Mouse (Mus musculus): Measurements from ENCODE around the gene Sipa1l1.

Gene Sipa1l1

DNA sequence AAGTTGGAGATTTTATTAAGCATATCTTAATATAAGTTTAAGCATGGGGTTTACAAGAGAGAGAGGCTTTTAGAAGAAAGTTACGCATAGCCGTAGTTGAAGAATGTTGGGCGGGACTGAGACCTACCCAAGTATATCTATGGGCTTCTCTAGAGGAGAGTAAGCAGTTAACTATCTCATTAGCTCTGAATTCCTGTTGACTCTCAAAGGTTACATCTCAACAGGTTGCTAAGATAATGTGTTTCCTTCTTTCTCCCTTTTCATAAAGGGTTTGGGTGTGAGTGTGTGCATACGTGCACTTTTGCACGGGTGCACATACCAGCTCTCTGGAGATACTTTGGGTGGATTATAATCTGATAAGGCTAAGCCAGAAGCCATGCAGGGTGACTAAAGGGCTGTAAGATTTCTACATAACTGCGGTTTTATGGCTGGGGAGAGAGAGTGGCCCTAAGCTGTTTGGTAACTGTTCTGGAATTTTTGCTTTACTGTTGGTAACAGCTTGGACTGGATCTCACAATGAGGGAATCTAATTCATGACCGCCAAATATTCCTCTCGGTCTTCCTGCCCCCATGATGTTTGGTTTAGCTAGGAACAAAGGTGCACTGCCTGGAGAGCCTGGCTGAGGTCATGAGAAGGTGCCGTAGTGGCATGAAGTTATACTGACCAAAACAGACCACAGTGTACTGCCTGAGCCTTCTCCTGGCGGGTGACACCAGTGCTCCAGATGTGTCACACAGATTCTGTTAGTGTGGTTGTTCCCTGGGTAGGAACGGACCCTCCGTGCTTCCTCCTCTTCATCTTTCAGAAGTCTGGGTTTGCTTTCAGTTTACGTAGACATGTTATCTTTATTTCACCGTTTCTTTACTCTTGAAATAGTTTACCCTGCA lies 78.5 kb downstream of the Sipa1l1 start:
- DNase-seq (ENCODE audit: low read depth, low spot score) = no peak

DNA sequence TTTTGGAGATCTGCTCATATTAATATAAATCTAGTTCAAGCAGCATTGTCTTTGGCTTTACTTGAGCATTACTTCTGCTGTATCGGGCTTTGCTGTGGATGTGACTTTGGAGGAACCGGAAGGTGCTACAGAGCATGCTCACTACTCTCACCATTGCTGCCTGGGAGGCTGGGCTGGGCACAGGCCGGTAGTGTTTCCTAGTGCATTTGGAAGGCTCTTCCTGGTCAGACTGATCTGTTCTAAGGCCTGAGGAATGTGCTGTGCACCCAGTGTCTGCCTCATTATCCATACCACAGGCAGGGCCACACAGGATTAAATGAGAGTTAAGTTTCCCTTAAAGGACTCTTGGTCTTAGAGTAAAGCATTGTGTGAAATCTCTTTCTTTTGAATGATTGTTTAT lies 79.4 kb downstream of the Sipa1l1 start:
- no peak for DNase-seq (ENCODE audit: low read depth, low spot score)

GRCm38 (mm10) chr12:82251328-82251727 lies 82.2 kb downstream of the Sipa1l1 start:
- DNase-seq (ENCODE audit: low read depth, low spot score) = no peak

- DNase-seq (ENCODE audit: low read depth, low spot score) = no peak
Measured at GRCm38 (mm10) chr12:82254076-82254475, 85.0 kb downstream of the Sipa1l1 start.

- DNase-seq (ENCODE audit: low read depth, low spot score) = no peak
Measured at GRCm38 (mm10) chr12:82256012-82256411, 86.9 kb downstream of the Sipa1l1 start.

DNA sequence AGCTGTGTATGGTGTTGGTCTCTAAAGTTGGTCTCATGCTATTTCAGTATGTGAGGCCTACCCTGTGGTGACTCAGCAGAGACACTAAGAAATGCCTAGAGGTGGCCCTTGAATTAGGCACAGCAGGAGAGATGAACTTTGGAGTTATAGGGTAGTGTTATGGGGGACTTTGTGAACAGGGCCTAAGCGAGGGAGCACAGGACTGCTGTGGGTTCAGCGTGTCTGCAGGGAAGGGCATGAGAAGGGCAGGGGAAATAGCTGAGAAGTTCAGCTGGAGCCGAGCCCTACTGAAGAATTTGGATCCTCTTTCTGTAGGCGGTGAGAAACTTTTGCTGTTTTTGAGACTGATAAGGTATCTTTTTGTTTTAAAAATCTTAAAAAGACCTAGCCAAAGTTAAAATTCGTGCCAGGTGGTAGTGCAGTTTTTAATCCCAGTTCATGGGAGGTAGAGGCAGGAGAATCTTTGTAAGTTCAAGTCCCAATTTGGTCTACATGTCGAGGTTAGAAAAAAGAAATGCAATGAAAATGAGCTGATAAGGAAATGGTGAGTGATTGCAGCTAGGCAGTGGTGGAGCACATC lies 87.9 kb downstream of the Sipa1l1 start:
- no peak for DNase-seq (ENCODE audit: low read depth, low spot score)

DNA sequence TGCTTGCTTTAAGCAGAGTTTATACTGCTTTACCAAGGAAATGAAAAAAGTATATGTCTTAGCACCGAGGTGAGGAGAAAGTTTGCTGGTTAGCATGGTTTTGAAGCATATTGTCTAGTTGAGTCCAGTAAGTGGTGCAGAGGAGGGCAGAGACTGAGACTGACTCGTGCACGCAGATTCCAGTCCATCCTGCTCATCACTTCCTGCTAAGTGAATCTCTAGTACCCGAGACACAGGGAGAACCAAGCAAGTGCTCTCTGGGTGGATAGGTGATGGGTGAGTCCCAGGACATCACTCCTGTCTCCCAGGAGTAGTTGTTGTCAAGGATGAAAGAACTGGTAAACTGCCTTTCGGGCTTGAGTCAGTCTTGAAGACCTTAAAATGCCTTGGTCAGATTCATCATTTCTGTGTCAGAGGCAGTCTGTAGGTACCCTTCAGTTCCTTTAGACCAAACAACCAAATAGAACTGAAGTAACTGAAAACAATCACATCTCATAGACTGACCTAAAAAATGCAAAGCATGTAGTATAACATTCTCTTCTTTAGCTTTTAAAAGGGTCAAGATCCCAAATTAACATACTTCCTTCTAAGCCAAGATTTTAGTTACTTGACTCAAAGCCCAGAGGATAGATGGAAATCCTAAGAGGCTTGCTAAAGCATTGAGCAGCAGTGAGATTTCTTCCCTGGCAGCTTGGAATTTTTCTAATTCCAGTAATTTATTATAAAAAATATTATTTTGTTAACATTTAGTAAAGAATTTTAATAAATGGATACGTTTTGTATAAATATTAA lies 89.1 kb downstream of the Sipa1l1 start:
- no peak for DNase-seq (ENCODE audit: low read depth, low spot score)

DNA sequence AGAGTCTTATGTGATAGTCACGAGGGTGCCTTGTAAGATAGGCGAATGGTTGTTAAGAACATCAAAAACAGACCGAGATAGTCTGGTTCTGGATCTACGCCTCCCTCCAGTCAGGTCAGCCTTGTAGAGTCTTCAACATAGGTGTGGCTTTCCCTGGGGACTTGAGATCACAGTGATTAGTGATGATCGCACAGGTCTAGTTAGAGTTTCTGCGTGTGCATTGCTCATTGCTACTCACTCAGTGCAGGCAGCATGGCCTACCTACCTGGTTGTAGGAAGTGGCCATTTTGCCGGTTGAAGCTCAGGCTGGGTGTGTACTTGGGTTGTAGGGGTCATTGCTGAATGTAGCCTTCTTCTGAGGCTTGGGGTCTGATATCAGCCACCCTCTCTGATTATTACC lies 94.3 kb downstream of the Sipa1l1 start:
- DNase-seq (ENCODE audit: low read depth, low spot score) = no peak

DNA sequence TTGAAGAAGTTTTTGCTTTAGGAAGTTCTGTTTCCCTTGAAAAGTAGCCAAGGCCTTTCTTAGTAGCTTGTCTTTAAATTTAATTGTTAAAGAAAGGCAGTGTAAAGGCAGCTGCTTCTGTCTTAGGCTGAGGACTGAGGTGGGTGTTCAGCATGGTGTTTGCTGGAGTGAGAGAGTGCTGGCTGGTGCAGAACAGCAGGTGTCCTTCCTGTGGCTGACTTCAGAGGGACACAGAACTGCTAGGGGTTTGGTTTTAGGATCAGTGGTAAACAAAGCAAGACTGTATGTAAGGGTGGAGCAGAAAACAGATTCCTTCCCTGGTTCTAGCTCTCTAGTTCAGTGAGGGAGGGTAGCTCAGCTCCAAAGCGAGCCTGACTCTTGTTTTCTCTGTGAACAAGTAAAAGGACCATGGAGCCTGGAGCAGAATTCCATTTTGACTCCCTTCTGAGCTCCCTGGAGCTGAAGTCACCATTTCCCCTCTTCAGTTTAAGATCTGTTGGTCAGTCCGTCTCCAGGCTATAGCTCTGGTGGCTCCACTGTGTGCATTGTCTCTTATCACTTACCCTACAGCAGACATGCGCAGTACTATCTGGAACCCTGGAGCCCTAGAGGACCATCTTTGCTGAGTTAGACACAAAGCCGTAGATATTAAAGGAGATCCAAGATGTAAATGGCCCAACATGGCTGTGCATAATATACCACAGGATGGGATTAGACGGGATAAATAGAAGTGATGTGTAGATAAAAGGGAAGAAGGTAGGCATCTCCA lies 95.1 kb downstream of the Sipa1l1 start:
- no peak for DNase-seq (ENCODE audit: low read depth, low spot score)

GRCm38 (mm10) chr12:82265335-82266274 lies 96.5 kb downstream of the Sipa1l1 start:
- DNase-seq (ENCODE audit: low read depth, low spot score) = no peak

DNA sequence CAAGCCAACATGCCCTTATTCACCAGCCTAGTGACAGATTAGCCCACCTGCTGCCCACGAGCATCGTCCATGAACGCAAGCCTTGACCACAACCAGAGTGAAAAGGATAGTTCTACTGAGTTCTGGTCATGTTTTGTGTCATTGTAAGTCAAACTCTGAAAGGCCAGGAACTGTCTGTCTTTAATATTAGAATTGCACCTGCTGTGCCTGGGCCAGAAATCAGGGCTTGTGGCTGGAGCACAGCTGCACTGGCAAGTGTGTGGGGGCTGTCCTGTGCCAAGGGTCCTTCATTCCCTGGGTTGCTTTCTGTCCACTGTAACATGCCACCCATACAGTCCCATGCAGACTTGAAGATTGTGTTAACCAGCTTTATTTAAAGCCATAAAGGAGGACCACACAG lies 102.3 kb downstream of the Sipa1l1 start:
- DNase-seq (ENCODE audit: low read depth, low spot score) = no peak

- no peak for DNase-seq (ENCODE audit: low read depth, low spot score)
Measured at GRCm38 (mm10) chr12:82273503-82273902, 104.4 kb downstream of the Sipa1l1 start.

- no peak for DNase-seq (ENCODE audit: low read depth, low spot score)
Measured at GRCm38 (mm10) chr12:82274576-82274975, 105.5 kb downstream of the Sipa1l1 start.

- peak; percentile 28 for DNase-seq (ENCODE audit: low read depth, low spot score)
Measured at GRCm38 (mm10) chr12:82275767-82276166, 106.6 kb downstream of the Sipa1l1 start.

DNA sequence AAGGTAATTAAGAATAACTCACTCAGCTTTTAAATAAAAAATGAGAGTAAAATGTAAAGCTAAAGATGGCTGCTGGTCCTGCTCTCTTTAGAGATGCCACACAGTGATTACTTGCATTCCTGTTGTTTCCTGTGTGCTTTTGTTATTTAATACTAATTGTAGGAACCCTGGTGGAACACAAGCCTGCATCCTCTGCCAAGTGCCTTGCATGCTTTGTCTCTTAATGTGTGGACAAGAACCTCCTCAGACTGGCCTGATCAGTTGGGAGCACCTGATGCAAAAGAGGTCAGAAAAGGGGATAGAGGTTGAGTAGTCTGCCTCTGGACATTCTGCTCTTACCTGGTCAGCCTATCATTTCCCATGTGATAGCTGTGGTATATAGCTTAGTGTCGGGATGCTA lies 107.5 kb downstream of the Sipa1l1 start:
- DNase-seq (ENCODE audit: low read depth, low spot score) = no peak

- DNase-seq (ENCODE audit: low read depth, low spot score) = no peak
Measured at GRCm38 (mm10) chr12:82284617-82285016, 115.5 kb downstream of the Sipa1l1 start.

DNA sequence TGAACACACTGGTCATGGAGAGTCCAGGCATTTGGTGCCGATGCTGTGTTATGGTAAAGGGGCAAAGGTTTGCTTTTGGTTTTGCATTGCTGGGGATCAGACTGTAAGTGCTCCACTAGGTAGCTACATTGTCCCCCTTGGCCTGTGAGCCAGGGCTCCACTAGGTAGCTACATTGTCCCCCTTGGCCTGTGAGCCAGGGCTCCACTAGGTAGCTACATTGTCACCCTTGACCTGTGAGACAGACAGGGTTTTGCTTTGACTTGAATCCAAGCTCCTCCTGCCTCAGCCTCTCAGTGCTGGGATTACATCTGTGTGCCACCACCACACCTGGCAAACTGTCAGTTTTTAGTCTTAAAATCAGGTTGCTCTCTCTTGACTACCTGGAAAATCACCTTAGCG lies 115.9 kb downstream of the Sipa1l1 start:
- no peak for DNase-seq (ENCODE audit: low read depth, low spot score)

GRCm38 (mm10) chr12:82286068-82286467 lies 116.9 kb downstream of the Sipa1l1 start:
- DNase-seq (ENCODE audit: low read depth, low spot score) = no peak

GRCm38 (mm10) chr12:82286804-82287203 lies 117.7 kb downstream of the Sipa1l1 start:
- no peak for DNase-seq (ENCODE audit: low read depth, low spot score)

- DNase-seq (ENCODE audit: low read depth, low spot score) = no peak
Measured at GRCm38 (mm10) chr12:82293545-82294247, 124.6 kb downstream of the Sipa1l1 start.
